Mouse (Mus musculus): Measurements from ENCODE around the gene Rabl3. TPM values are rescaled to one million over a fixed set of nuclear protein-coding genes. Genes with fewer than 3 reads are reported as not detected.
A peak's percentile ranks its signal among the peaks of the same experiment; 100 is the strongest.

The Rabl3 gene
- total and polyA plus RNA-seq, 3 experiments: 7.3 to 13.5 TPM; not detected in 1

GRCm38 (mm10) chr16:37573061-37573460 lies 33.4 kb downstream of the Rabl3 start:
- H3K79me2 ChIP-seq (ENCODE audit: control insufficient read depth, insufficient read depth, low read length, poor library complexity): no peaks in the 10 kb centered on the region
- H3K27me3 ChIP-seq (ENCODE audit: control insufficient read depth in 1 of 2, insufficient read depth in 2 of 2, low read length in 2 of 2): no peaks in the 10 kb centered on the region
- no peak overlapping the region for H3K4me3 ChIP-seq (ENCODE audit: control insufficient read depth in 1 of 2, insufficient read depth in 1 of 2, low read depth in 2 of 2, low read length in 2 of 2)
- no peak overlapping the region for H3K27ac ChIP-seq (ENCODE audit: control insufficient read depth, low read depth, low read length)
- DNase-seq (ENCODE audit: low read depth, low spot score): peak; percentile 19
- no peaks in the 10 kb centered on the region for H3K36me3 ChIP-seq (ENCODE audit: control insufficient read depth in 1 of 2, insufficient read depth in 2 of 2, low read length in 2 of 2)
- TF ChIP-seq MYB (IDR thresholded peaks at IDR 0.05; ENCODE audit: low read depth, low read length) (no peak), NRF1 (IDR thresholded peaks at IDR 0.05; ENCODE audit: insufficient read depth, low read depth, low read length, poor library complexity, severe bottlenecking) (no peak), TBP (IDR thresholded peaks at IDR 0.05; ENCODE audit: low read depth, low read length) (no peak), CHD1 (IDR thresholded peaks at IDR 0.05; ENCODE audit: low read depth, low read length) (no peak), CTCF (IDR thresholded peaks at IDR 0.05 in 2 of 3, conservative IDR thresholded peaks at IDR 0.05 in 1 of 3; ENCODE audit: control insufficient read depth in 1 of 3, insufficient read depth in 1 of 3, low read depth in 2 of 3, low read length in 3 of 3, poor library complexity in 1 of 3, severe bottlenecking in 1 of 3) (peak; percentile 30 to 47 (median 41)), RAD21 (IDR thresholded peaks at IDR 0.05; ENCODE audit: low read depth, low read length) (peak; percentile 22), SMC3 (IDR thresholded peaks at IDR 0.05; ENCODE audit: low read depth, low read length) (peak; percentile 41), USF1 (IDR thresholded peaks at IDR 0.05; ENCODE audit: low read depth, low read length) (no peak), ZKSCAN1 (IDR thresholded peaks at IDR 0.05; ENCODE audit: low read depth, low read length) (no peak)
- peaks cover 0 to 3% of the 10 kb centered on the region in 2 experiments; a peak in 1 of 4 replicates for H3K4me1 ChIP-seq (ENCODE audit: control insufficient read depth in 1 of 2, insufficient read depth in 2 of 2, low read length in 2 of 2)
- H3K9ac ChIP-seq (ENCODE audit: control insufficient read depth, low read depth, low read length, poor library complexity, severe bottlenecking): no peak overlapping the region
- H3K9me3 ChIP-seq (replicated peaks; ENCODE audit: insufficient read depth, low read length): no peaks in the 10 kb centered on the region

- DNase-seq (ENCODE audit: low read depth, low spot score): no peak
These were observed 35.6 kb downstream of the Rabl3 start for GRCm38 (mm10) chr16:37575325-37575724.

GRCm38 (mm10) chr16:37579591-37579990 lies 39.9 kb downstream of the Rabl3 start:
- no peaks in the 10 kb centered on the region for H3K79me2 ChIP-seq (ENCODE audit: control insufficient read depth, insufficient read depth, low read length, poor library complexity)
- no peaks in the 10 kb centered on the region for H3K27me3 ChIP-seq (ENCODE audit: control insufficient read depth in 1 of 2, insufficient read depth in 2 of 2, low read length in 2 of 2)
- H3K4me3 ChIP-seq (ENCODE audit: control insufficient read depth in 1 of 2, insufficient read depth in 1 of 2, low read depth in 2 of 2, low read length in 2 of 2): no peak overlapping the region
- no peak overlapping the region for H3K27ac ChIP-seq (ENCODE audit: control insufficient read depth, low read depth, low read length)
- TF ChIP-seq RCOR1 (IDR thresholded peaks at IDR 0.05; ENCODE audit: low read depth, low read length) (no peak), UBTF (IDR thresholded peaks at IDR 0.05; ENCODE audit: borderline replicate concordance, insufficient read depth, low read depth, low read length) (no peak)
- H3K9me3 ChIP-seq (replicated peaks; ENCODE audit: insufficient read depth, low read length): no peaks in the 10 kb centered on the region
- no peak for DNase-seq (ENCODE audit: low read depth, low spot score)
- H3K4me1 ChIP-seq (ENCODE audit: control insufficient read depth in 1 of 2, insufficient read depth in 2 of 2, low read length in 2 of 2): peaks cover 0 to 3% of the 10 kb centered on the region in 2 experiments; a peak in 1 of 4 replicates
- no peaks in the 10 kb centered on the region for H3K36me3 ChIP-seq (ENCODE audit: control insufficient read depth in 1 of 2, insufficient read depth in 2 of 2, low read length in 2 of 2)
- H3K9ac ChIP-seq (ENCODE audit: control insufficient read depth, low read depth, low read length, poor library complexity, severe bottlenecking): no peak overlapping the region

More at GRCm38 (mm10) chr16:37575325-37575724, 35.6 kb downstream of the Rabl3 start:
- Histone ChIP-seq H3K36me3 (ENCODE audit: control insufficient read depth in 1 of 2, insufficient read depth in 2 of 2, low read length in 2 of 2) (no peaks in the 10 kb centered on the region), H3K9me3 (replicated peaks; ENCODE audit: insufficient read depth, low read length) (no peaks in the 10 kb centered on the region), H3K4me1 (ENCODE audit: control insufficient read depth in 1 of 2, insufficient read depth in 2 of 2, low read length in 2 of 2) (peaks cover 0 to 3% of the 10 kb centered on the region in 2 experiments; a peak in 1 of 4 replicates), H3K4me3 (ENCODE audit: control insufficient read depth in 1 of 2, insufficient read depth in 1 of 2, low read depth in 2 of 2, low read length in 2 of 2) (no peak overlapping the region), H3K27me3 (ENCODE audit: control insufficient read depth in 1 of 2, insufficient read depth in 2 of 2, low read length in 2 of 2) (no peaks in the 10 kb centered on the region), H3K9ac (ENCODE audit: control insufficient read depth, low read depth, low read length, poor library complexity, severe bottlenecking) (no peak overlapping the region), H3K79me2 (ENCODE audit: control insufficient read depth, insufficient read depth, low read length, poor library complexity) (no peaks in the 10 kb centered on the region), H3K27ac (ENCODE audit: control insufficient read depth, low read depth, low read length) (no peak overlapping the region)
- TF ChIP-seq NELFE (IDR thresholded peaks at IDR 0.05; ENCODE audit: low read depth, low read length): no peak
- TF ChIP-seq ZNF384 (IDR thresholded peaks at IDR 0.05; ENCODE audit: low read depth, low read length): peak; percentile 87
- TF ChIP-seq KAT2A (conservative IDR thresholded peaks at IDR 0.05; ENCODE audit: low read depth, low read length): no peak
- TF ChIP-seq POLR2AphosphoS5 (IDR thresholded peaks at IDR 0.05; ENCODE audit: borderline replicate concordance, low read depth, low read length): no peak
- no peak for TF ChIP-seq NRF1 (IDR thresholded peaks at IDR 0.05; ENCODE audit: insufficient read depth, low read depth, low read length, poor library complexity, severe bottlenecking)

All from MEL (cell line).